Mouse (Mus musculus) brain, adult 2 months (tissue): ENCODE data around the gene Ptpn22.

ENCODE experiments used
- DNase-seq: peaks from one replicate; pipeline ENCODE4 v3.0.0; 2011; ENCODE audit warnings: low read depth, low spot score

Ptpn22 gene

DNA sequence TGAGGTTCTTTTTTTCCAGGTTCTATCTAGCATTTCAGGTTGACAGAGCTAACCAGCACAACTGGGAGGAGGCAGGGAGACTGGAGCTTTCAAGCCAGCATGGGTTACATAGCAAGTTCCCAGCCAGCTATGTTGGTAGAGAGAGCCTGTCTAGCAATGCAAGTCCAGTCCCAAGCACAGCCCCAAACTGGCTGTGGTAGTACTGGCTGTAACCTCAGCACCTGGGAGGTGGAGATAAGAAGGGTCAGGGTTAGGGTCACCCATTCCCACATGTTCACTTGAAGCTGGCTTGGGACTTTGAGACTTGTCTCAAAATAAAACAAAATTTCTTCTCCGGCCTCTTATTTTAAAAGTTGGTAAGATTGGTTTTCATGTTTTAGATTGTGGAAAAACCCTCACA lies 60.5 kb downstream of the Ptpn22 start:
- DNase-seq = no peak

DNA sequence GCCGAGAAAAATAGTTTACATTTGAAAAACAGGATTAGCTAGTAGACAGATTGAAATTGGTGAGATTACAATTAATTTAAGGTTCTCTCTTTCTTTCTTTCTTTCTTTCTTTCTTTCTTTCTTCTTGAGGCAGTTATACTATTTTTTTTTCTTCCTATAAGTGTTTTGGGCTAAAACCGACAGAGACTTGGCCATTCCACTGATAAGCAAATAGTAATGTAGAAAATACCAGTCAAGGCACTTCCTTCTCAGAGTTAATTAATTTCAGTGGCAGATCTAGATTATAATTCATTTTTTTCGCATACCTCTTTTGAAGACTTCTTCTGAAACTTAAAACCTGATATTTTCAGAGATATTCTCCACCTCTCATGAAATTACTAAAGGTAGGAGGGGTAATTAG lies 65.7 kb downstream of the Ptpn22 start:
- DNase-seq = no peak

DNA sequence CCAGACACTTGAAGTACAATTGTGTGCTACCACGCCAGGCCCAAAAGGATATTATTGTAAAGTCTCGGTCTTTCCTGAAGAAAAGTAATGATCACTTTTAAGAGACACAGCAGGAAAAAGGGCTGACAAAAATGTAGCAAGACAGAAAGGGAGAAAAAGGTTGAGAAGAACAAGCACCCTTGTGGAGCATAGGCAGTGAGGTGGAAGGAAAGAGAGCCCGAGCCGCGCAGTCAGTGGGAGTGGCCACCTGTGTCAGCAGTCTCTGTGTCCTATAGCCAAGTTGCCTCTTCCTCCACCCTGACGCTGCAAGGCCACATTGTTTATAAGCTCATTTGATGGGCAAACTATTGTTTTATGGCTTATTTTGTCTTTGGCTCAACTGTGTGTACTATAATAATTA lies 67.9 kb downstream of the Ptpn22 start:
- DNase-seq = peak; percentile 57

DNA sequence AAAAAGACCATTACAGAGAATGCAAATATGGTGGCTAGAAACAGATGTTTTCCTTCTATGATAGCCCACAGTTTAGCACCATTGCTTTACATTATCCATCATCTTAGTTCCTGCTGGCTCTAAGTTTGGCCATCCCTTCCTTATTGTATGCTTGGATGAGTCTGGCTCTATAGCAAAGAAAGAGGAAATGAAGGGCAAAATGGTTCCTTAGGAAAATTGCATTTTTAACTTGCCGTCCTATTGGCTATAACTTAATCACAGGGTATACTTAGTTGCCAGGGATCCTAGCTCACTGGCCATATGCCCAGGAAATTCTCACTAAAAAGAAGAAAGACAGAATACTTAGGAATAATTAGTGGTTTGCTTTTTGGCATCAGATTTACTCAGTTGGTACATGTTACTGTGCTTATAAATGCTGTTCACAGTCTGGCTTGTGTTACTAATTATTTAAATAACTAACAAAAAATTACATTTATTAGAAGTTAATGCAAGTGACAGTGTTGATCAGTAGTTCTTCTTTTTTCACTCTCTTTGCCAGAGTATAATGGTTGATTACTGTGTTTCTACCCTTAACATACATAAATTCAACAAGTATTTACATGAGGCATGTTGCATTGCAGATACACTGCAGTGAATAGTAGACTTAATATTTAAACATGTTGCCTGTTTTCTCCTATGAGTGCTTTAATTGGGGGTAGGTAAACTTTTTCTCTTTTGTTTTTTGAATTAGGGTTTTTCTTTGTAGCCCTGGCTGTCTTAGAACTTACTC lies 85.4 kb downstream of the Ptpn22 start:
- peak; percentile 77 for DNase-seq

DNA sequence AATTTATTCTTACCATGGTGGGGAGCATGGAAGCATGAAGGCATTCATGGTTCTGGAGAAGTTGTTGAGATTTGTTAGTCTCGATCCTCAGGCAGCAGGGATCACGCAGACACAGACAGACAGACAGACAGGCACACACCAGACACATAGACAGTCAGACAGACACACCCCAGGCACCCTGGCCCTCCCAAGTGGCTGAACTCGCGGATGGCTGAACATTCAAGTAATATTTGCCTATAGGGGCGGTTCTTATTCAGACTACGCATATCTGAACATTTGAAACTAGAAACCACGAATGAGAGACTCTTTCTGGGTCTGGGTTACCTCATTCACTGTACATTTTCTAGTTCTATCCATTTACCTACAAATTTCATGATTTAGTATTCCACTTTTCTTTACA lies 89.1 kb downstream of the Ptpn22 start:
- no peak for DNase-seq

DNA sequence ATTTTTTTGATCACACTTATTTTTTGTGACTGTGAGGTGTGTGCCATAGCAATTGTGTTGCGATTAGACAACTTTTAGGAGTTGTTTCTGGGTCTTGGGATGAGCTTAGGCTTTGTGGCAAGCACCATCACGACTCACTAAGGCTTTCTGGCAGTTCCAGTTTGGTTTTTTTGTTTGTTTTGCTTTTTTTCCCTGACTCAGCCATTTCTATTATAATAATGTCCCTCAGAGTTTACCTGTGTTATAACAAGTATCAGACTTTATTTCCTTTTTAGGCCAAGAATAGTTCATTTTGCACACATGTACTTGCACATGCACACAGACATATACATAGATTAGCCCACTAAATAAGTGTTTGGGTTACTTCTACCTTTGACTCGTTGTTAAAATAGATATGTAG lies 101.0 kb downstream of the Ptpn22 start:
- DNase-seq = no peak
